Mouse (Mus musculus): ENCODE results near the gene Inf2.

DNA sequence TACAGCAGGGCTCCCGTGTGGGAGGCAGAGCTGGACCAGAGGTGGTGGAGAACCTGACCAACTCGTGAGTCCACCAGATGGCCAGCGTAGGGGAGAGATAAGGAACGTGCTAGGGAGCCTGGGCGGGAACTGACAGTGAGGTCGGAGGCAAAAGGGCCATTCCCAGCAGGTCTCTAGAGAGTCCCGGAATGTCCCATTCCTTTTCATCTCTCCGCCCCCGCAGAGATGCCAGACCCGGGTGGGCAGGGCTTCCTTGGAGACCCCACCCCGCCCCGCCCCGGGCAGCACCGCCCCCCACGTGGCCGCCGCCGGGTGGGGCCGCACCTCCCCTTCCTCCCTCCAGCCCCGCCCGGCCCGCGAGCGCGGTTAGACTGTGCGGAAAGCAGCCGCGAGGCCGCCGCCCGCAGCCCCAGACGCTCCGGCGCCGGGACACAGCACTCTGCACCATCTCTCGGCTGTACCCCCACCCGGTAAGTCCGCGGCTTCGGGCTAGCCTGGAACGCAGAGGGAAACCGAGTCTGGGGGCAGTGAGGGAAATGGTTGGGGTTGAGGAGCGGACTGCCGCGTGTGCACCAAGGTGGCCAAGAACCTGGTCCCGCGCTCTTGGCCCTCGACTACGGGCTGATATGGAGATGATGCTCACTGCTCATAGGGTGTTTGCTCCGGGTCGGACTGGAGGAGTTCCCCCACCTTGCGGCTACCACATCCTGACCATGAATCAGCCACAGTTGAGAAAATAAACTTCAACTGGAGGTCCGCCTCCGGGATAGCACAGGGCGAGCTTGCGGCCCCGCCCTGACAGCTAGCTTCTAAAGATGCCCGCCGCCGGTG lies at the start of gene Inf2:
- TF ChIP-seq POLR2A (IDR thresholded peaks at IDR 0.05; ENCODE audit: control insufficient read depth, low read depth, low read length) (no peak), CTCF (IDR thresholded peaks at IDR 0.05; ENCODE audit: control insufficient read depth, insufficient read depth, insufficient replicate concordance, low read depth, low read length) (no peak)
